Mouse (Mus musculus): ENCODE measurements at regions not wholly inside any gene's neighbourhood (a gene's known extent, or its start where the extent isn't known, plus 50 kb on each side); places are given as distances from the start of the nearest gene placed in this dataset.

DNA sequence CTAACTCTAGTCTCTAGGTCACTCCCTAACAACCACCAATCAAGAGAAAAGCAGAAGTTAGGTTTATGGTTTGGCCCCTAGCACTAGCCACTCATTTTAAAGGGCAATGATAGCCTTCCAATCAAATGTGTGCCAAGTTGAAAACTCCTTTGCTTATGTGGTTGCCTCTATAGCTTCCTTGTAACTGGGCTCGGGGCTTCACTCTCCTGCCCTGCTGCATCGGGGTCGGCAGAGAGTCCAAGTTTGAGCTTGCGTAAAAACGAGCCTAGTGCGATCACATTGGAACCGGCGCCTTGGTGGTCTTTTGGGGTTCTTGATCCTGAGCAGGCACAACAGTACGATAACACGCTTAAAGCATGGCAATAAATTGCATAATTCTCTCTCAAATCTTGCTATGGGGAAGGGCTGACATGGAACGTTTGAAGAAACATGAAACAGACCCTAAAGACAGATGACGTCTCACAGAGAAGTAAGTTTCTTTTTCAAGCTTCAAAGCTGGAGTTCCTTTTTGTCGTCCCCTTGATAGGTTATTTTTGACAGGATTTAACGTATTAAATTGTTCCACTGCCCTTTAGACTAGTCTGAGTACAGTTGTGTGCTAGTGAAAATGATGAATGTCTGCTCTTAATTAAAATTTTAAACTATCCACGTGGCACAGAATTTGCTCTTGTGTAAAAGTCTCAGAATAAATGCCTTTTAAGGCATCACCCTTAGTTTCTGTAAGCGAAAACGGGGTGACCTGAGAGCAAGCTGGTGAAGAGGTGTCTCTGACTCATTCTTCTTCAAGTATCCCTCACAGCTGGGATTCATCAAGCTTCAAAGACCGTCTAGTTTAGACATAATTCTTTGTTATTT is 52.0 kb downstream of the 4930426L09Rik start:
- DNase-seq = no peak

DNA sequence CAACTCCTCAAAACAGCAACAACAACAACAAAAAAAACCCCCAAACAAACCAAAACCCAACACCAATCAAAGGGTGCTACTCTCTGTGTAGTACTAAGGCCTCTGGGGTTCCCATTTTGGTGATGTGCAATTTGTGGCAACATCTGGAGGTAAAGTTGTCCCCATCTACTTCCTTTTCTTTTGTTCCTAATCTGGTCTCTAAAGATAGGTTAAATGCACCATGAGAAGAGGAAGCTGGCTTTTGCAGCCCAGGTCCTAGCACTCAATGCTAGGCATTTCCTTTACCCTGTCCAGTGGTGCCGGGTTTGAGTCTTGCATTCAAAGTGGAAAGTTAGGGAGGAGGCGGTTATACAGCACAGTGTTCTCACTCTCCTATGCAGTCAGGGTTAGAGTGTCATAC is 57.4 kb downstream of the 4930426L09Rik start:
- DNase-seq = no peak

DNA sequence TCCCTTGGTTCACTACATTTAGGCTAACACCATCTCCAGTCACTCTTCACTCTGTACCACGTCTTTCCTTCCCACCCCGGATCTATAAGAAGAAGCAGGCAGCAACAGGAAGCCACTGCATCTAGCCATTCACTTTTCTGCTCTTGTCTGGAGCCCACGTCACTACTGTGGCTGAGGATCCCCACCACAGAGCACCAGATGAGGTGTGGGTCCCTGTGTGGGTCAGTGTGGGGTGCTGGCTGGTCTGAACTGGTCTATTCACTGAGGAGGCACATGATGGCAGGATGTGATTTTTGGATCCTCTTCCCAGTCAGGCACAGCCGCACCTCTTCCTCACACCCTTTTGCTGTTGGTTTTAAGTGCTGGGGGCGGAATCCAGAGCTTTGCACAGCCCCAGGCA is 59.7 kb downstream of the 4930426L09Rik start:
- DNase-seq = no peak

- DNase-seq = no peak
Observed at GRCm38 (mm10) chr2:19058765-19059164, 60.6 kb downstream of the 4930426L09Rik start.

DNA sequence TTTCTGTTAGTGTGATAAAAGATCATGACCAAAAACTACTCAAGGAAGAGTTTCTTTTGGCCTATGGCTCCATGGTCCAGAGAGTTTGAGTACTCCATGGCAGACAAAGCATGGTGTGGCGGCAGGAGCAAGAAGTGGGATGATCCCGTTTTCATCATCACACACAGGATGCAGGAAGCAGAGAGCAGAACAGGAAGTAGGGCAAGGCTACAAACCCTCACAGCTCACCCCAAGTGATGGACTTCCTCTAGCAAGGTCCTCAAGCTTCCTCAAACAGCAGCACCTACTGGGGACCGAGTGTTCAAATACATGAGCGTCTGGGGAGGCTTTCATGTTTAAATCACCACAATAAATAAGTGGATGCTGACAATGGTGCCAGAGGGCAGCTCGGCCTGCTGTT is 61.1 kb downstream of the 4930426L09Rik start:
- DNase-seq = no peak

- no peak for DNase-seq
Observed at GRCm38 (mm10) chr2:19060218-19060915, 62.2 kb downstream of the 4930426L09Rik start.

DNA sequence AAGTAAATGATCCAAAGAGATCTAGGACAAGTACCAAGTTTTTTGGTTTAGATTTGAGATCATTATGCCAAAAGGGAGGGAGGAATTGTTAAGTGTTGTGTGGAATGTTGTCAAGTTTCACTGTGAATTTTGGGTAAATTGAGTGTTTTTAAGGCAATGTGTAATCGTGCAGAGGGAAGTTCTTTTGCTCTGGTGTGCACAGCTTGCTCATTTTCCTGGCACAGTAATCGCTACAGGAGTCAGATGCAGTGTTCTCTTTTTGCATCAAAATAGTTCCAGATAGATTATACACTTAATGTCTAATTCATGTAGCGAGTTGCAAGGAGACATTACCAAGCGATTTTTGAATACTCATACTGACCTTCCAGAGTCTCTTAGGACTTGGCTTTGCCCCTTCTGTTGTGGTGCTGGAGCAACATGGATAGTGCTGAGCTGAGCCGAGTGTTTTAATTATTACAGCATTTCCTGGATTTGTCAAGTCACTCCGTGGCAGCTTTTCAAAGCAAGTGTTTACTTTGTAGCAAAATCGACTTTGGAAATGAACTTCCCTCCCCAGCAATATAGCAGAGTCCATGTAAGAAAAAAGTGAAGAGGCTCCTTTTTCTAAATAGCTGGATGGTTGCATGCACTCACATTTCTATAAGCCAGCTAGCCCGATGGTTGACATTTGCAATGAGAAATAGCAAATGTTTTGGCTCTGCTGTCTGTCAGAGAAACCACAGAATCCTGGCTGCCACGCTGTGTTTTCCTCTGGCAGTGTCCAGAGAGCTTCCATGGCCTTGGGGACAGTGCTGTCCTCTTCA is 66.6 kb downstream of the 4930426L09Rik start:
- peak; percentile 20 for DNase-seq

DNA sequence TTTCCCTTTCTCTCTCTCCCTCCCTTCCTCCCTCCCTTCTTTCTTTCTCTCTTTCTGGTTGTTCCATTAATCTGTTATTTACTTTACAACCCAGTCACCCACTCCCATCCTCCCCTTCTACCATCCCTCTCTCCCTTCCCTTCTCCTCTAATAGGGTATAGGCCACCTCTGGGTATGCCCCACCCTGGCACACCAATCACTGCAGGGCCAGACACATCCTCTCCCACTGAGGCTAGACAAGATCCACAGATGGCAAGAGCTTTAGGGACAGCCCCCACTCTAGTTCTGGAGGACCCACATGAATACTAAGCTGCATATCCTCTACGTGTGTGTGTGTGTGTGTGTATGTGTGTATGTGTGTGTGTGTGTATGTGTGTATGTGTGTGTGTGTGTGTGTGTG is 67.4 kb downstream of the 4930426L09Rik start:
- no peak for DNase-seq

DNA sequence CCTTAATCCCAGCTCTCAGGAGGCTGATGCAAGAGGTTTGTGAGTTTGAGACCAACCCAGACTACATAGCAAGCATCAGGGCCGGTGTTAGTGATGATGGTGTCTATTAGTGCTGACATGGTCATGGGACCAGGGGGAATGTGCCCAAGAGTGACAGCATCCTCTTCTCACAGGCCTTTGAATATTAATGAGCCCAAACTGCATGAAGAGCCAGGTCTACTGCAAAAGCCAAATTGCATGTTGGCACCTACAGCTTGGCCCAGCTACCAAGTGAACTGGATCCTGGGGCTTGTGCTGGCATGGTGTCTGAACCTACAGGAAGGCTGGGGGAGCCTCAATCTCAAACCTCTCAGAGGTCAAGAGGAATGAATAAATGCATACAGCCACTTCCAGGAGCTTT is 70.0 kb downstream of the 4930426L09Rik start:
- DNase-seq = no peak

DNA sequence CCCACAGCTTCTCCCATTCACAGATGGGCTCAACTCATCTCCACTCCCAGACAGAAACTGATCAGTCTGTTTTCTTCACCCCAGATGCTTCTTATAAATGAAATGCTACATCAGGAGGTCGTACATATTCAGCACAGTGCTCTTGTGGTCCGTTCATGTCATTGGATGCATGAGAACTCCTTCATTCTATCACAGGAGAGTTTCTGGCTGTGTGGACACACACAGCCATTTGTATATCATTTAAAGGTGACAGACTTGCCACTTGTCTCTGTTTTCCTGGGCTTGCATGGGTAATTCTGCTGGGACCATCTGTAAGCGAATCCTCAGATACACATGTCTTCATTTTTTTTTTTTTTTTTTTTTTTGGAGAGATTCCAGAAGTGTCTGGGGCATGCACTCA is 85.7 kb downstream of the 4930426L09Rik start:
- no peak for DNase-seq

GRCm38 (mm10) chr2:19085105-19085504 is 87.0 kb downstream of the 4930426L09Rik start:
- DNase-seq = no peak

DNA sequence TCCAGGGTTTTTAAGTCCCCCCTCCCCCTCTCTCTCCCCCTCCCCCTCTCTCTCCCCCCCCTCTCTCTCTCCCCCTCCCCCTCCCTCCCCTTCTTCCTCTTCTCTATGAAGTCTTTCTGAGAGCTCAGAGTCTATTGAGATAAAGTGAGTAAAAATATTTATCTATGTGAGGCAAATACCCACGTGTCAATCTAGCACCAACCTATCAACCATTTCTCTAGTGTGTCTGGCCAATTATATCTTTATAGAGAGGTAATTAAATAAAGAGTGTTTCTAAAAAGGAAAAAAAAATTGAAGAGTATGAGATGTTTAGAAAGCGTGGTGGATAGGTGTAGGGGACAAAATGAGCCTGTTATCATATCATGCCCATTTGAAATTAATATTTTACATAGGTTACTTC is 88.0 kb downstream of the 4930426L09Rik start:
- DNase-seq = no peak

- DNase-seq = no peak
Observed at GRCm38 (mm10) chr2:19086621-19087020, 88.5 kb downstream of the 4930426L09Rik start.

GRCm38 (mm10) chr2:19099384-19099783 is 99.7 kb upstream of the Armc3 start:
- DNase-seq = no peak

DNA sequence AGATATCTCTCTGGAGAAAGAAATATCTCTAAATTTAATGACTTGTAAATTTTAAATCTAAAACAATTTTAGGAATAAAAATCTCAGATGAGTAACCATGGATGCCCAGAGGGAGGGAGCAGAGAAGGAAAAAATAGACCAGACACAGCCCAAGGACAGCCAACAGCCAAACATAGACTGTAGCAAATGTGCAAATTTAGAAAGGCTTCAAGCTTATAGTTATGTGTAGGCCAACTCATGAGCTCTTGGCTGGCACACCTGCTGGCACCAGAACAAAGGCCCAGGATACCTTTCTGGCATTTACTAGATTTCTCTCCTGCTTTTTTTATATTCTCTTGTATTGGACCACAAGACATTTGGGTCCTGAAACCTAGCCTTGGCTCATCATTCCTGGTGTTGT is 90.3 kb upstream of the Armc3 start:
- DNase-seq = no peak

GRCm38 (mm10) chr2:19119871-19120270 is 79.2 kb upstream of the Armc3 start:
- no peak for DNase-seq

- no peak for DNase-seq
Observed at GRCm38 (mm10) chr2:19132864-19133263, 66.2 kb upstream of the Armc3 start.

DNA sequence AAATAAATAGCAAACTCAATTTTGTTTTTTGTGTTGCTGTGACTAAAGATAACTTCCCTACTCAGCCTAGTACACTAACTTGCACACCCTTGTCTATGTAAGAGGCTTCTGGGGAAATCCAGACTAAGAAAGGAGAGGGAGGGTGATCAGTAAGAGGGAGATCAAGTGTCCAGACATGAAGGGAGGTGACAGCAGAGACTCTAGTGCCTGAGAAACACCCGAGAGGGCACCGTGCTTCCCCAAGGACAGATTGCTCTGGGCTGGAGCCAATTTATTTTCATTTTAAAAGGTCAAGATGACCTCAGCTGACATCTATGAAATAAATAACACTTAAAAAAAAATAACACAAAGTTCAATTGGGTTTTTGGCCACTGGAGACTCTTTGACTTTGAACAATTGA is 56.5 kb upstream of the Armc3 start:
- DNase-seq = peak; percentile 66

DNA sequence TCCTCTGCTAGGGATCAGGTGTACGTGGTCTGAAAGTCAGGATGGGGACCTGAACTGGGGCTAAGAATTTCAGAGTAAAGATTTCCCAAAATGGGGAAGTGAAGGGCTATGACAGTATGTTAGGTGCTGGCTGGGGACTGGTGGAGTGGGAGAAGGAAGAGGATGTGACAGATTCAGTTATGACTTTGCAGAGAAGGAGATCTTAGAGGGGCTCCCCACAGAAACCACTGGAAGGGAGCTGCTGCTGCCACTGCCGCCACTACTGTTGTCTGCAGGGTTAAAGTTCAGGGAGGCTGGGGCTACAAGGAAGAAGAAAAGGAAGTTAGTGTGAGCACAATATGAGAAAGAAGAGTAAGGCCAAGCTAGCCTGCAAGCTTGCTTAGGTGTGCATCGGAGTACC is 53.7 kb upstream of the Armc3 start:
- no peak for DNase-seq

GRCm38 (mm10) chr2:19145881-19146280 is 53.2 kb upstream of the Armc3 start:
- DNase-seq = peak; percentile 34

DNA sequence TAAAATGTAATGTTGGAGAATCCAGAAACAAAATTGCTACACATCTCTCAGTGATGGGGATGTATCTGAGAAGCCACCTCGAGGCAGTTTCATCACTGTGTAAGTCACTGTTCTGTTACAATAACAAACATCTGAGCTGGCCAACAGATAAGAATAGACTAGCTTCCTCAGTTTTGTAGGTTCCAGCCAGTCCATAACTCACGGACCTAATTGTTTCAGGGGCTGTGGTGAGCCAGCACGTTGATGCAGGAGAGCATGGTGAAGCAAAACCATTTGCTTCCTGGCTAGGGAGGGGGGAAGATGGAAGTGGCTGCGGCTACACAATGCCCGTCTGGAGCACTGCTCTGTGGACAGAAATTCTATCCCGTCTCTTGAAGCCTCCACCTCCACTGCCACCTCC is 52.8 kb upstream of the Armc3 start:
- DNase-seq = no peak

DNA sequence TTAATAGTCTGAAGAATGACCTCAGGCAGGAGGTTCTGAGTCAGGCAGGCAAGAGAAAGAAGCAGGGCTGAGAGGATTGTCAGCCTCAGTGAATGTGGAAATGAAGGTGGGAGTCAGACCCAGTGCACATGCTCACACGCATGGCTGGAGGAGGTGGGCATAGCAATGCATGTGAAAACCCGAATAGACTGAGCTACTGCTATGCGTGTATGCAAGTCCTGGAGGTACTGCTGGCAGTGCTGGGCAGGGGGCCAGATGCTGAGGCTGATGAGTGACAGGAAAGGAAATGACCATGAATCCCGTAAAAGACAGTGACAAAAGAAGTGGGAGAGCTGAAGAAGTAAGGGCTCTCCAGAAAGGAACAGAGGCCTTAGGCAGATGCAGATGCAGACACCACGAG is 50.3 kb upstream of the Armc3 start:
- DNase-seq = peak; percentile 27

Measured in adrenal gland, adult 8-10 months (tissue).